Mouse (Mus musculus) CD4-positive naive resting alpha-beta T cell, adult 57 days (primary cell): ENCODE data around the gene Olfr585. TPM values are rescaled to one million over a fixed set of nuclear protein-coding genes. Genes with fewer than 3 reads are reported as not detected.

Experiments used
- total RNA-seq: library from RNA; stranded (reverse); gene quantifications from one replicate; pipeline ENCODE4 v1.2.4, GENCODE M21; 2023

Olfr585 gene
- not detected for total RNA-seq

DNA sequence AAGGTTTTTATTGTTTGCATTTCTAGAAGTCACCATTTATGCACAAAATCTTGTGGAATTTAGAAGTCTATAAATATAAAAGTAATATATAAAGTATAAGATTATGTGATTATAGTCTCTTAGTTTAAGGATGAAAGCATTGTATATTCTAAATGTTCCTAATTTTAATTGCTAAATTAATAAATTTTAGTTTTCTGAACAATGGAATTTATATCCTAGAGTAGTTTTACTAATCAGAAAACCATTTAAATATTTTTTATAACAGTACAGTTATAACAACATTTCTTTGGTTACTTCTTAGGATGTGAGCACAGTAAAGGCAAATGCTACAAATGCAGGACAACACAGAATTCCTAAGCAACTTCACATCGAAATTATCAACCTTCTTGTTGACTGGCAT, at the start of gene Olfr585:
Olfr585 (plus strand) TSS at position 301 of the 400 bp plus-strand sequence.

DNA sequence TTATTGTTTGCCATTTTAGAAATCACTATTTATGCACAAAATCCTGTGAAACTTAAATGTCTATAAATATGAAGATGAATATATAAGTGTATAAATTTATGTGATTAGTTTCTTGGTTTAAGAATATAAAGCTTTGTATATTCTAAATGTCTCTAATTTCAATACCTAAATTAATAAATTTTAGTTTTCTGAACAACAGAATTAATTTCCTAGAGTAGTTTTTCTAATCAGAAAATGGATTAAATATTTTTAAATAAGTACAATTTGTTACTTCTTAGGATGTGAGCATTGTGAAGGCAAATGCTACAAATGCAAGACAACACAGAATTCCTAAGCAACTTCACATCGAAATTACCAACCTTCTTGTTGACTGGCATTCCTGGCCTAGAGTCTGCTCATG, 46.5 kb upstream of the Olfr585 start, which contains the start of gene Olfr583:
Olfr583 (plus strand) TSS at position 301 of the 400 bp plus-strand sequence.

DNA sequence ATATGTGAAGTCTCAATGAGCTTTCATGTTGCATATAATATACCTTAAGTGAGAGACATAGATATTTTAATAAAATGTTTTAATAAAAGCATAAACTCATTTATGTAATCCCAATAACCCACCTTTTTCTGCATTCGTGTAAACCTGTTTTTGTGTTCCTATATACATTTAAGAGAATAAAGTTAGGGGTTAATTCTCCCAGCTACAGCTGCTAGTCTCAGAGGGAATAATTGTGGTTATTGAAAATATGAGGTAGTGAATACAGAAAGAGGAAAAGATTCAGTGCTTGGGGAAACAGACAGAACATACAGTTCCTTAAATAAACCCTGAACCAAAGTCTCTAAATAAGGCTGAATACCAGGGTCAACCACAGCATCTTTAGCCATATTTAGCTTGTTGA, 15.9 kb upstream of the Olfr585 start, which contains the start of gene Olfr584:
Olfr584 (plus strand) TSS at position 301 of the 400 bp plus-strand sequence.

DNA sequence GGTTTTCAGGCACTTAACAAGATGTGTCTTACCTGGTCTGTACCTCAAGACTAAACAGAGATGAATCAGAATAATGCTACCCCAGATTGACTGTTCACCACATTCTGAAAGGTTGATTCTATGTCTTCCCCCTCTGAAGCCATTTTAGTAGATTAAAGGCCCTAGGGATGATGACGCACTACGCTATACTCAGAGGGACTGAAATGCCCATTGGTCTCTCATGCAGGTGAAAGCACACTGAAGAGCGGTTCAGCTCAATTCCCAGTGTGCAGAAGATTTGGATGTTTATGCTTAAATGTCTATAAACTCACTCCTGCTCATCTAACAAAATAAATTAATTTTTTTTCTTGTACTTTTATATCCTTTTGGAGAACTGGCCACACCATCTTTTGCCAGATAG, 28.0 kb downstream of the Olfr585 start, which contains the start of gene Olfr586:
Olfr586 (minus strand) TSS at position 101 of the 400 bp plus-strand sequence.

DNA sequence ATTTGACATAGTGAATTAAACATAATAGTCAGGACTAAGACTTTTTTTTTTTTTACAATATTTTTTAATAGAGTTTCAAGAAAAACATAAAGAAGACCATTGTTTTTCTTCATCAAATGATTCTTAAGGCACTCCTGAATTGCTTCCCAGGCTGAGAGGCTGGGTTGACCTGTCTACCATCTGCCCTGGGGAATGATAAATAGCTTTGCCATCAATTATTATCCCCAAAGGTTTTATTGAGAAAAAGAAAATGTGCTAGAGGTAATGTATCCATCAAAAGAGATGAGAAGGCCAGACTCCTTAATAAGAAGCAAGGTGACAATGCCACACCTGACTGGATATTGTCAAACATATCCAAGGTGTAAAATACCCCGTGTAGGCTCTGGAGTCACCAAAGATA, 43.1 kb downstream of the Olfr585 start, which contains the start of gene Olfr588-ps1:
Olfr588-ps1 (plus strand) TSS at position 301 of the 400 bp plus-strand sequence.

Other genes with a start within 250 kb of the Olfr585 start
- not detected for gene Olfr566, start 239.0 kb upstream of the Olfr585 start, total RNA-seq
- gene Olfr568, start 220.6 kb upstream of the Olfr585 start, total RNA-seq = not detected
- gene Olfr569, start 206.8 kb upstream of the Olfr585 start, total RNA-seq = not detected
- not detected for gene Olfr570, start 203.1 kb upstream of the Olfr585 start, total RNA-seq
- gene Olfr571, start 180.2 kb upstream of the Olfr585 start, total RNA-seq = not detected
- gene Olfr572, start 173.3 kb upstream of the Olfr585 start, total RNA-seq = not detected
- not detected for gene Olfr573-ps1, start 155.1 kb upstream of the Olfr585 start, total RNA-seq
- not detected for gene Olfr574, start 149.3 kb upstream of the Olfr585 start, total RNA-seq
- not detected for gene Olfr575, start 138.9 kb upstream of the Olfr585 start, total RNA-seq
- gene Olfr576, start 135.1 kb upstream of the Olfr585 start, total RNA-seq = not detected
- not detected for gene Olfr577, start 121.8 kb upstream of the Olfr585 start, total RNA-seq
- gene Olfr578, start 108.4 kb upstream of the Olfr585 start, total RNA-seq = not detected
- gene Olfr582, start 59.7 kb upstream of the Olfr585 start, total RNA-seq = not detected
- gene Olfr583, start 46.4 kb upstream of the Olfr585 start, total RNA-seq = not detected
- not detected for gene Olfr584, start 15.8 kb upstream of the Olfr585 start, total RNA-seq
- gene Olfr586, start 27.9 kb downstream of the Olfr585 start, total RNA-seq = not detected
- not detected for gene Olfr588-ps1, start 43.2 kb downstream of the Olfr585 start, total RNA-seq
- gene Olfr589, start 58.6 kb downstream of the Olfr585 start, total RNA-seq = not detected
- gene Olfr591, start 80.6 kb downstream of the Olfr585 start, total RNA-seq = not detected
- gene Olfr592, start 87.1 kb downstream of the Olfr585 start, total RNA-seq = not detected
- gene Olfr593, start 114.1 kb downstream of the Olfr585 start, total RNA-seq = not detected
- not detected for gene Olfr594, start 119.3 kb downstream of the Olfr585 start, total RNA-seq
- gene Usp17ld, start 154.8 kb downstream of the Olfr585 start, total RNA-seq = not detected
- gene Olfr596, start 207.9 kb downstream of the Olfr585 start, total RNA-seq = not detected
- not detected for gene Olfr597, start 218.6 kb downstream of the Olfr585 start, total RNA-seq
- not detected for gene Olfr598, start 225.8 kb downstream of the Olfr585 start, total RNA-seq
- not detected for gene Olfr599, start 238.2 kb downstream of the Olfr585 start, total RNA-seq